Mouse (Mus musculus): ENCODE results near the gene Tmem156.
"Not testable (repeated sequence)": the region's sequence is repeated elsewhere in the genome, so short reads cannot be mapped to it uniquely, and the experiment has no call there.

The Tmem156 gene

GRCm38 (mm10) chr5:65091921-65092320, at the start of gene Tmem156:
TSS of gene Tmem156 (minus strand) at chr5:65092132.
- DNase-seq (ENCODE audit: low read depth, low spot score) = peak; percentile 12

- no peak for DNase-seq (ENCODE audit: low read depth, low spot score)
Measured at GRCm38 (mm10) chr5:65141242-65141641, 49.3 kb upstream of the Tmem156 start.

DNA sequence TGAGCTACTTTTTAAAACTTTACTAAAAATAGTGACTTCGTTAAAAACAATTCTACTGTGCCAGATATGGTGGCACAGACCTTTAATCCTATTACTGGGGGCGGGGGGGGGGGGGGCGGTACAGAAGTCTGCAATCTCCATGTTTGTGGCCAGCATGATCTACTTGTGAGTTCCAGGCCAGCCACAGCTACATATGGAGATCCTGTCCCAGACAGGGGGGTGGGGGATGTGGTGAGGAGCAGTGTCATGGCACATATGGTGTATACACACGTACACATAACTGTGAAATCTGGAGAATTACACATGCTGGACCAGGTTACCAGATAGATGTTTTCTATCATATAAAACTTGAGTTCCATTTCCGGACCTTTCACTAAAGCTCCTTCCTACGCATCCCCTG, 45.1 kb upstream of the Tmem156 start:
- DNase-seq (ENCODE audit: low read depth, low spot score) = no peak

DNA sequence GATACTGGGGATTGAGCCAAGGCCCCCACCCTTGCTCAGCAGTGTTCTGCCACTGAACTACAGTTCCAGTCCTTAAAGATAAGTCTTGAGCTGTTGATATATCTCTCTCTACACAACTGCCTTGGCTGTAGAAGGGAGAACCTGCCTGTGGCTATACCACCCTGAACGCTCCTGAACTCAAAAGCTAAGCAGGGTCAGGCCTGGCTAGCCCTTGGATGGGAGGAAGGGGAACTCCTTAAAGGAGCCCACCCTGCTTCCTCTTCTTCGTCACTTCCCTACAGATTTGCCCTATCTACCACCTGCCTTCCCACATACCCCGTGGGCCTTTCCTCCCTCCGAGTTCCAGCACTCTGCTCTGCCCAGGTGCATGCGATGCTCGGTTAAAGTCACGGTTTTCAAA, 44.2 kb upstream of the Tmem156 start:
- DNase-seq (ENCODE audit: low read depth, low spot score) = no peak

GRCm38 (mm10) chr5:65131211-65131879, 39.4 kb upstream of the Tmem156 start:
- DNase-seq (ENCODE audit: low read depth, low spot score) = no peak

DNA sequence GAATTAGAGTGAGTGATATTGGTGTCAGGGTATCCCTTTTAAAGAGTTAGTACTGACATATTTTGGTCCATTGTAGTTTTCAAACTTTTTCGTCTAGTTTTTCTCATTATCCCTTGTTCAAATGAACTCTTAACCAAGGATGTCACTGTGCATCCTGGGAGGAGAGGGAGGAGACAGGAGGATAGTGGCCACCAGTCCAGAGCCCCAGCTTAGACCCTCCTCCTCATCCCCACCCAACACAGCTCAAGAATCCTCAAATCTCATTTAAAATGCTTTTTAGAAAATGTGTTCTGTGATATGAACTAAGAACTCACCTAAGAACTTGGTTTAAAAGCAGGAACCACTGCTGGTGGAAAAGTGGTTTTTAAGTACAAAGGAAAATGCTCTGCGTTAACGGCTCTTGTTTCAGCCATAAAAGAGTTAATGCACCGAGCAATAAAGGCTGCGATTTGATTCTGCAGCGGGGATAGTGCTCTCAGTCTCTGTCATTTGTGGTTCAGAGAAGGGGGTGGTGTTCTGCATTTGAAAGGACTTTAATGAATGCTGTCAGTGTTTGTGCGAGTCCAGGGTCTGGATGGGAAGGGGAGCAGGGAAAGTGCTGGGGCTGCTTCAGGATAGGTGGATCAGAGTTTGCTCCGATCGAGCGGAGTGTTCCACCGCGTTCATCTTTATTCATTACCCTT, 38.7 kb upstream of the Tmem156 start:
- no peak for DNase-seq (ENCODE audit: low read depth, low spot score)

- DNase-seq (ENCODE audit: low read depth, low spot score) = no peak
Measured at GRCm38 (mm10) chr5:65128481-65128880, 36.5 kb upstream of the Tmem156 start.

- DNase-seq (ENCODE audit: low read depth, low spot score) = no peak
Measured at GRCm38 (mm10) chr5:65126137-65126536, 34.2 kb upstream of the Tmem156 start.

DNA sequence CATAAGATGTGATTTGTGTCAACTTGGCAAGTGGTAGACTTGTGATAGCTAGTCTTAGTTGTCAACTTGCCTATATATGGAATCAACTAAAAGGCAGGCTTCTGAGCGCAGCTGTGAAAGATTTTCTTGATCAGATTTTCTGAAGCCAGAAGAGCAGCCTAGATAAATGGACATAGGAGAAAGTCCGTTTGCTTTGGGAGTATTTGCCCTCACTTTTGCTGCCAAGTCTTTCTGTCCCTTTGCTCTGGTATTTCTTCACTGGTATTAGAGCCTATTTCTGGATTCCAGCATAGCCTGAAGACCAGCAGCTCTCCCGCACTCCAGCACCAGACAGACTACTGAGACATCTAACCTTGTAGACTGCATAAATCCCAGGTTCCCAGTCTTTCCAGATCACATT, 30.7 kb upstream of the Tmem156 start:
- no peak for DNase-seq (ENCODE audit: low read depth, low spot score)

GRCm38 (mm10) chr5:65119918-65120317, 28.0 kb upstream of the Tmem156 start:
- DNase-seq (ENCODE audit: low read depth, low spot score) = no peak

- DNase-seq (ENCODE audit: low read depth, low spot score) = peak; percentile 17
Measured at GRCm38 (mm10) chr5:65119495-65119894, 27.6 kb upstream of the Tmem156 start.

DNA sequence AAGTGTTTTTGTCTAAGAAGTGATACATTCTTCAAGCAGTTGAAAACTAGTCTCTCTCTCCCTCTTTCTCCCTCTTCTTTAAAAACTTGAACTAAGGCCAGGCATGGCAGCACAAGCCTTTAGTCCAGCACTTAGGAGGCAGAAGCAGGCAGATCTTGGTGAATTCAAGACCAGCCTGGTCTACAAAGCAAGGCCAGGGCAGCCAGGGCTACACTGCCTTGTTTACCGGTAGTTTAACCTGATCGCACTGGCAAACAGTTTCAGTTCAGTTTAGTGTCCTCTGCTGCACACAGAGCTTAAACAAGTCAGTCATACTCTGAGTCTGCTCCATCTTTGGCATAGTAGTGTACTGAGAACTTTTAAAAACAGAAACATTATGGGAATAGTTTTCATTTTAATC, 24.9 kb upstream of the Tmem156 start:
- DNase-seq (ENCODE audit: low read depth, low spot score) = no peak

GRCm38 (mm10) chr5:65113323-65113722, 21.4 kb upstream of the Tmem156 start:
- DNase-seq (ENCODE audit: low read depth, low spot score) = peak; percentile 65

GRCm38 (mm10) chr5:65112225-65112624, 20.3 kb upstream of the Tmem156 start:
- not testable (repeated sequence) for DNase-seq (ENCODE audit: low read depth, low spot score)

DNA sequence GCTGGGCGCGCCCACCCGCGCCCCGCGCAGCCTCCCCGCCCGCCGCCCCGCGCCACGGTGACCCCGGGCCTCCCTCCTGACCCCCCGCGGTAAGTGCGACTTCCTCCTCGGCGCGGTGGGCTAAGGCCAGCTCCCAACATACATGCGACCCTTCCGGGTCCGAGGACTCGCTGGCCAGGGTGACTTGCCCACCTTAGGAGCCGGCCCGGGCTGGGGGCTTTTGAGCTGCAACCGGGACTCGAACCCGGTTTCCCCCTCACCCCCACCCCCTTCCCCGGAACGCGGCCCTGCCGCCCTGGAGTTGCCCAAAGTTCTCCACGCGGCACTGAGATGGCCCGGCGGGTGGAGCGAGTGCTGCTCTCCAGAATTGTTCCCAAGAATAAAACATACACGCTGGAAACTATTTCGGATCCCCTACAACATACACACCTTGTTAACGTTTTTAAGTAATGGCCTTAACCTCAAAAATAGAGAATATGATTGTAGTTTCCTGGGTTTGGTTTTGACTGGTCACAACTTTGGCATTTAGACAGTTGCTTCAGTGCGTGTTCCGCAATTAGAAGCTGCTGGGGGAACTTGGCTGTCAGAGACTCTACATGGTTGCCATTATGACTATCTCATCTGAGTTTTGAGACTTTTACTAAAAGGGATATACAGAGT, 16.0 kb upstream of the Tmem156 start:
- DNase-seq (ENCODE audit: low read depth, low spot score) = peak; percentile 40

GRCm38 (mm10) chr5:65106876-65107772, 15.2 kb upstream of the Tmem156 start, which contains the start of gene Klhl5:
TSS of gene Klhl5 (plus strand) at chr5:65107539.
- DNase-seq (ENCODE audit: low read depth, low spot score) = peak; percentile 89

- DNase-seq (ENCODE audit: low read depth, low spot score) = peak; percentile 37
Measured at GRCm38 (mm10) chr5:65102641-65103042, 10.7 kb upstream of the Tmem156 start.

DNA sequence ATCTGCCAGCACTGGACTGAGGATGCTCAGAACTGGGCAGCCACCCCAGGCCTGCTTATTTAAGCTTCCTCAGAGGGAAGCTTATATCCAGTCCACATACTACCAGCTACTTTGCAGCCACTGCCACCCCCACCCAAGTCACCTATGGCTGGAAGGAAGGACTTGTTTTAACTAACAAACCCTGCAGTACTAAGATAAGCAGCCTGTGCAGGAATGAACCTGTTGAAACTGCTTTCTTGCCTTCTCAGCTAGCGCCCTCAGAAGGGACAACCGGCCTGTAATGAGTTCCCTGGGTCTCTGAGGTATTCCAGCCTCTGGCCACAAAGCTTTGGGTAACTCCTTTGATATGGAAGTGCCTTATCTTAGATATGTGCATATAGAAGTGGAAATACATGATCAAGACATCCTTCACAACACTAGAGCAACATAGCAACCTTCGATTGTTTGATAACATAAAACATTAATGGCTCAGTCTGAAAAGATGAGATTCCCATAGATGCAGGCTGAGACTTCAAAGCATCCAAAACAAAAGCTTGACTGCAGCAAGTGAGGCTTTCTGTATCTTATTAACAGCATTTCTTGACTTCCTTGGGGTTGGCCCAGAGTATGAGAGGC, 10.2 kb upstream of the Tmem156 start:
- DNase-seq (ENCODE audit: low read depth, low spot score) = peak; percentile 22

DNA sequence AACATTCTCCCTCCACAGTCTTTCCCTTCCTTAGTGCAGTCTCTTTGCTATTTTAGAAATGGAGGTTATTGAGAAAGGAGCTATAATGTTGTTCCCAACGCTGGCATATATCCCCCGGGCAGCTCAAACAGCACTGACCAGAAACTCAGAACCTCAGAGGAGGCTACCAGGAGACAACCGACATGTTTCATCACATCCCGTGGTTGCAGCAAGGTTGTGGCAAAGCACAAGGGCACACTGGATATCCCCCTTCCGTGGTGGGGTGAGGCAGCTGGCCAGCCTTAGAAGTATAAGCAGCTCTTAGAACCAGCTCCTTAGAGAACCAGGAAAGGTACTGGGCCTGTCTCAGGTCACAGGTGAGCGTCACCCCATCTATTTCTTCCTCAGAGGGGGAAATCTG, 9.7 kb upstream of the Tmem156 start:
- DNase-seq (ENCODE audit: low read depth, low spot score) = no peak

GRCm38 (mm10) chr5:65101209-65101608, 9.3 kb upstream of the Tmem156 start:
- DNase-seq (ENCODE audit: low read depth, low spot score) = no peak

GRCm38 (mm10) chr5:65100002-65100401, 8.1 kb upstream of the Tmem156 start:
- no peak for DNase-seq (ENCODE audit: low read depth, low spot score)

Data from CD4-positive, CD25-positive, alpha-beta regulatory T cell, adult 2 months (primary cell).